8 mouse cellular contexts compared by ENCODE assay signal in the genomic region with DNA sequence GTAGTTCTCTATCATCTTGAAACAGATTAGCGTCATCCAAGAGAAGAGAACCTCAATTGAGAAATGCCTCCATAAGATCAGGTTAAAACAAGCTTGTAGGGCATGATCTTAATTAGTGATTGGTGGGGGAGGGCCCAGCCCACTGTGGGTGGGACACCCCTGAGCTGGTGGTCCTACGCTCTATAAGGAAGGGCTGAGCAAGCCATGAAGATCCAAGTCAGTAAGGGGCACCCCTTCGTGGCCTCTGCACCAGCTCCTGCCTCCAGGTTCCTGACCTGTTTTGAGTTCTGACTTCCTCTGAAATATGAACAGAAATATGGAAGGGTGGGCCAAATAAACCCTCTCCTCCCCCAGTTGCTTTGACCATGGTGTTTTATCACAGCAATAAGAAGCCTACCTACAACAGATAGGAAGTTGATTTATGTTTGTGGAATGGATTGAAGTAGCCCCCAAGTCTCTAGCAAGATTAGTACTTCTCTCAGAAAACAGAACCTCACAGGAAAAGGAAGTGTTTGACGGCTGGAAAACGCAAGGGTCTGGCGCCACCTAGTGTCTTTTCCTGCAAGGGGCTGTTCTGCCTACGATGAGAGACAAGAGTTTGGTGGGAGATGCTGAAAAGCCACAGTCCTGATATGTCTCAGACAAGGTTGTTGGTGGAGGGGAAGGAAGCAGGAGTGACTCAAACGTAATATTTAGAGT.
DNase-seq lines count a peak whose midpoint lies in the region; ATAC-seq lines count a peak whose summit lies in the region.

No protein-coding gene starts in this region.

- H3K36me3 ChIP-seq in heart, embryonic 11.5 days (ENCODE audit: control insufficient read depth, insufficient read depth, low read length), result no peaks in the 10 kb centered on the region
- no peaks in the 10 kb centered on the region for H3K36me3 ChIP-seq in intestine, embryonic 16.5 days (ENCODE audit: control insufficient read depth, insufficient read depth, low read length)
- no peaks in the 10 kb centered on the region for H3K36me3 ChIP-seq in midbrain, embryonic 11.5 days (ENCODE audit: control insufficient read depth, insufficient read depth, low read length)

- H3K9ac ChIP-seq in heart, embryonic 11.5 days (ENCODE audit: low read depth, low read length), result no peak overlapping the region
- H3K9ac ChIP-seq in intestine, embryonic 16.5 days (ENCODE audit: low read depth, low read length), result no peak overlapping the region
- no peak overlapping the region for H3K9ac ChIP-seq in midbrain, embryonic 11.5 days (ENCODE audit: low read length)

- H3K27ac ChIP-seq in heart, embryonic 11.5 days (ENCODE audit: low read depth, low read length), result no peak overlapping the region
- no peak overlapping the region; the same call in 1 of the 2 replicates for H3K27ac ChIP-seq in intestine, embryonic 16.5 days (ENCODE audit: low read length)
- H3K27ac ChIP-seq in midbrain, embryonic 11.5 days (ENCODE audit: low read depth, low read length), result no peak overlapping the region

- H3K4me1 ChIP-seq in heart, embryonic 11.5 days (ENCODE audit: control insufficient read depth, insufficient read depth, low read length), result peaks cover 16% of the 10 kb centered on the region
- peaks cover 15% of the 10 kb centered on the region; the same call in 1 of the 2 replicates for H3K4me1 ChIP-seq in intestine, embryonic 16.5 days (ENCODE audit: control insufficient read depth, insufficient read depth, low read length)
- peaks cover 2% of the 10 kb centered on the region; the same call in 1 of the 2 replicates for H3K4me1 ChIP-seq in midbrain, embryonic 11.5 days (ENCODE audit: control insufficient read depth, insufficient read depth, low read length)

- no peaks in the 10 kb centered on the region for H3K9me3 ChIP-seq in heart, embryonic 11.5 days (replicated peaks; ENCODE audit: control insufficient read depth, low read length)
- H3K9me3 ChIP-seq in intestine, embryonic 16.5 days (ENCODE audit: control insufficient read depth, low read length), result no peaks in the 10 kb centered on the region
- H3K9me3 ChIP-seq in midbrain, embryonic 11.5 days (ENCODE audit: control insufficient read depth, low read length), result no peaks in the 10 kb centered on the region

- intact Hi-C loops in gastrocnemius, postnatal 14 days (cut with DNase I; ENCODE audit: low total_unique reads), result loop anchor here (10.0 kb wide), 1 partner anchor 459 kb away; no protein-coding TSS in a partner anchor
- intact Hi-C loops in left cerebral cortex, postnatal 25 days (cut with DNase I), result loop anchor here (1.0 to 10.0 kb wide), 8 partner anchors 82 to 1091 kb away; a partner anchor contains a TSS

- DNase-seq in heart, adult 11 months, result peak; percentile 96
- peak; percentile 91 for DNase-seq in embryo, embryonic 10 days (ENCODE audit: low spot score)
- peak; percentile 83 for DNase-seq in gastrocnemius, postnatal 14 days
- peak; percentile 83 to 91 for DNase-seq in left cerebral cortex, postnatal 25 days (ENCODE audit: low spot score in 2 of 2)
- DNase-seq in midbrain, embryonic 11.5 days (ENCODE audit: low spot score, missing footprints), result peak; percentile 98
- peak; percentile 93 for DNase-seq in right cerebral cortex, postnatal 4 days

- no peak overlapping the region for H3K4me3 ChIP-seq in heart, embryonic 11.5 days (ENCODE audit: low read depth, low read length)
- no peak overlapping the region for H3K4me3 ChIP-seq in intestine, embryonic 16.5 days (ENCODE audit: low read length)
- no peak overlapping the region for H3K4me3 ChIP-seq in midbrain, embryonic 11.5 days (ENCODE audit: low read depth, low read length)

- 26% methylated on average over 8 of the region's 8 CpGs for WGBS in heart, embryonic 11.5 days (ENCODE audit: insufficient replicate concordance)
- WGBS in intestine, embryonic 16.5 days, result 22% methylated on average over 8 of the region's 8 CpGs
- 24% methylated on average over 8 of the region's 8 CpGs for WGBS in midbrain, embryonic 11.5 days

- no peaks in the 10 kb centered on the region for H3K27me3 ChIP-seq in heart, embryonic 11.5 days (ENCODE audit: control insufficient read depth, insufficient read depth, low read length)
- no peaks in the 10 kb centered on the region for H3K27me3 ChIP-seq in intestine, embryonic 16.5 days (replicated peaks; ENCODE audit: control insufficient read depth, insufficient read depth, low read length)
- no peaks in the 10 kb centered on the region for H3K27me3 ChIP-seq in midbrain, embryonic 11.5 days (ENCODE audit: control insufficient read depth, insufficient read depth, low read length)

- no peak for ATAC-seq in heart, embryonic 11.5 days (replicated peaks; ENCODE audit: insufficient number of reproducible peaks, low FRiP score, low TSS enrichment)
- peak; percentile 50; the same call in 1 of the 2 replicates for ATAC-seq in intestine, embryonic 16.5 days
- peak; percentile 72; the same call in 1 of the 2 replicates for ATAC-seq in midbrain, embryonic 11.5 days (ENCODE audit: low FRiP score)

- H3K4me2 ChIP-seq in heart, embryonic 11.5 days, result no peak overlapping the region
- H3K4me2 ChIP-seq in intestine, embryonic 16.5 days (ENCODE audit: low read depth, low read length), result no peak overlapping the region
- H3K4me2 ChIP-seq in midbrain, embryonic 11.5 days, result no peak overlapping the region
